Mouse (Mus musculus): ENCODE measurements at regions not wholly inside any gene's neighbourhood (a gene's known extent, or its start where the extent isn't known, plus 50 kb on each side); places are given as distances from the start of the nearest gene placed in this dataset.
A peak's percentile ranks its signal among the peaks of the same experiment; 100 is the strongest.

GRCm38 (mm10) chrX:134890583-134890982 lies 74.0 kb downstream of the Nxf2 start:
- DNase-seq (ENCODE audit: low read depth, low spot score): no peak

GRCm38 (mm10) chrX:134889634-134890033 lies 74.9 kb downstream of the Nxf2 start:
- no peak for DNase-seq (ENCODE audit: low read depth, low spot score)

GRCm38 (mm10) chrX:134882334-134882733 lies 73.3 kb upstream of the Armcx2 start:
- no peak for DNase-seq (ENCODE audit: low read depth, low spot score)

GRCm38 (mm10) chrX:134879877-134880276 lies 70.9 kb upstream of the Armcx2 start:
- DNase-seq (ENCODE audit: low read depth, low spot score): peak; percentile 18

GRCm38 (mm10) chrX:134878870-134879269 lies 69.8 kb upstream of the Armcx2 start:
- no peak for DNase-seq (ENCODE audit: low read depth, low spot score)

GRCm38 (mm10) chrX:134874696-134875095 lies 65.7 kb upstream of the Armcx2 start:
- DNase-seq (ENCODE audit: low read depth, low spot score): peak; percentile 39

- DNase-seq (ENCODE audit: low read depth, low spot score): no peak
Observed at GRCm38 (mm10) chrX:134873651-134874050, 64.6 kb upstream of the Armcx2 start.

GRCm38 (mm10) chrX:134861641-134862040 lies 52.6 kb upstream of the Armcx2 start:
- DNase-seq (ENCODE audit: low read depth, low spot score): no peak

Measured in 3T3-L1 (cell line).